Mouse (Mus musculus) stomach, postnatal 0 days (tissue): ENCODE results near the gene Zic3.

Experiments used
- CTCF ChIP-seq: IDR thresholded peaks from 2 replicates; pipeline ENCODE4 v1.5.1; 2016; ENCODE audit warnings: antibody characterized with exemption, low read depth, mild to moderate bottlenecking, moderate library complexity
- EP300 ChIP-seq: optimal IDR thresholded peaks from 2 replicates; pipeline ENCODE3; 2016; ENCODE audit warnings: antibody characterized with exemption

DNA sequence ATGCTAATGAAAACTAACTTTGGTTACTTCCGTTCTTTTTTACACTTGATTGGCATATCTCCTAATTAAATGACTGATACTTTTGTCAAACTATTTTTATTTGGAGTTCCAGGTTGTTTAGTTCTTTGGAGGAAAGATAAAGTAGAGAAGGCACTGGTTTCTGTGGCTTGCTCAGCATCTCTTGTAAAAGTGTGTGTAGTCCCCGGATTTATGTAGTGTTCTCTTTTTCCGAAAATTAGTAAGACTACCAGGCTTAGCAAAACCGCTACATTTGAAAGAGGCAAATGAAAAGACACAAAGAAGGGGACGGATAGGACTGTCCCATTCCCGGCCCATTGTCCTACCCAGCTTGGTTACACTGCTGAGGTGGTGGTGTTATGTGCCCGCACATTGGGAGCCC lies 10.1 kb downstream of the Zic3 start:
- TF ChIP-seq CTCF, result no peak
- no peak for TF ChIP-seq EP300
